Mouse (Mus musculus): ENCODE results near the gene Zfp952.
A peak's percentile ranks its signal among the peaks of the same experiment; 100 is the strongest.
"Not testable (repeated sequence)": the region's sequence is repeated elsewhere in the genome, so short reads cannot be mapped to it uniquely, and the experiment has no call there.

Zfp952 gene

DNA sequence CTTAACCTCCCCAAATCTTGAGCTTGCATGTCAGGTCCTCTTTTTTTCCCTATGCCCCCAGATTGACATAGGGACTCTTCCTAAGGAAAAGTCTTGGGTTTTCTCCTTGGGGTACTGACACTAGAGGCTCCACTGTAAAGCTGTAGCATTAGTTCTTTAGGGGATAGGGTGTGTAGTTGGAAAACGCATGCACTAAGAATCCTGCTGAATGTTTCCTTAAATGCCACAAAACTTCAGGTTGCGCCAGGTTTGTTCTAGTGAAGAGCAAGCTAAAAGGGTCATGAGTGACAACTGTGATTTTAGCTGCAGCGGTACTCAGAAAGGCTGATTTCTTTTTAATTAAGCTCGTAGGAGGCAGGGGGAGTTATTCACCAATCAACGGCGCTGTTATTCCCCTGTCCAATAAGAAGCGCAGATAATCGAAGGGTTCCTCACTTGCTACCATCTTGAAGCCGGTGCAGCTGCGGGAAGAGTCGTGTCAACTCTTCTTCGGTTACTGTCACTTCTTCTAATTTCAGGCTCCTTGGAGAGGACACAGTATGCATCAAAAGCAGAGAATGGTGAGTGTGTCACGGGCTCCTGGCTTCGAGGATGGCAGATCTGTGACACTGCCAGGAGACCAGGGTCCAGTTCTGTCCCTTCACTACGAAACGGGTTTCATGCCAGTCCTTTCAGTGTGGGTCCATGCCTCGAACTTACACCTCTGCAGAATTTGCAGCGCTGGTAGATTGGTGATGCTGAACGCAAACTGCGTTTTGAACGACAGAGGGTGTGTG is at the start of gene Zfp952:
Zfp952 (plus strand) TSS at position 431 of the 776 bp plus-strand sequence.
- DNase-seq, result peak; percentile 89

DNA sequence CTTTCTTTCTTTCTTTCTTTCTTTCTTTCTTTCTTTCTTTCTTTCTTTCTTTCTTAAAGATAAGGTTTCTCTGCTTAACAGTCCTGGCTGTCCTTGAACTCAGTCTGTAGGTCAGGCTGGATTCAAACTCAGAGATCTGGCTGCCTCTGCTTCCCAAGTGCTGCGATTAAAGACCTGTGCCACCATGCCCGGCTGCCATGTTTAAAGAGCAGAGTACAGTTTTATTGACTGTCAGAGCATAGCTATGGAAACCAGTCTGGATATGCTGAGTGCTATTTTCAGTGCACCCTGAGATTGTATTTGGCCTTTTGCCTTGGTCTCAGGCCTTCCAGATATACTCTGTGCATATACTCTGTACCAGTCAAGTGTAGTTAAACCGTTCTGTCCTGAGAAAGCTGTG is 49.3 kb upstream of the Zfp952 start:
- no peak for DNase-seq

DNA sequence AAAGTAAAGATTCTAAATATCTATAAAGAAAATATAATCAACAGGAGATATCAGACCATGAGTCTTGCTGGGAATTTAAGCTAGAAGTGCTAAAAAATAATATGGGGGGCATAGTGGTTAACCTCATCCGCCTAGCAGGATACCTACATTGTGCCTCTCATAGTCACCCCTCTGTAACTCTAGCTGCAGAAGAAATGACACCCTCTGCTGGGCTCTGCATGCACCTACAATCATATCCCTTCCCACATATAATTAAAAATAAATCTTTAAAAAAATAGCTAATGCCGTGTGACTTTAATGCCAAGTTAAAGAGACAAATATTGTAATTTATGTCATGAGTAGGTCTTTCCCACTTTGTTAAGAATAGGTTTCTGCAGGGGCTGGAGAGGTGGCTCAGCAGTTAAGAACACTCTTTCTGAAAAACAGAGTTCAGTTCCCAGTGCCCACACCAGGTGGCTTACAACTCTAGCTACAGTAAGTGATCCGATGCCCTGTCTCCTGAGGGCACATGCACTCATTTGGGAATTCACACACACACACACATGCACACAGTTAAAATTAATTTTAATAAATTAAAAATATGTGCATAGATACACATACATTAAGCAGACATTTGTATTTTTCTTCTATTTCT is 48.4 kb upstream of the Zfp952 start:
- DNase-seq, result no peak

DNA sequence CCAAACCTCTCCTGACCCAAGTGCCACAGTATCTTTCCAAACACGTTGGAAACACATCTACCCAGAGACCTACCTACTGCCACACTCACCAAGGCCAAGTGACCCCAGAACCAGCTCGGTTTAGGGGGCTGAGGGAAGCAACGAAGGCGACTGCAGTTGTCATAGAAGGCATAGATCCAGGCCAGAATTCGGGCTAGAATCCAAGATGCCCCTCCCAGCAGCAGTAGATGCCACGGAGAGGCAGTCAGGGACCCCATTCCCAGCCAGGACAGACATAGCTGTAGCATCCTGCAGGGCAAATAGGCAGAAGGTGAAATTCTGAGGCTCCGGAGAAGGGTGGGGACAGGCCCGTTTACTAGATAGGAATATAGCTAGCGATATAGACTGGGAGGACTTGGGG is 46.2 kb upstream of the Zfp952 start:
- DNase-seq, result no peak

DNA sequence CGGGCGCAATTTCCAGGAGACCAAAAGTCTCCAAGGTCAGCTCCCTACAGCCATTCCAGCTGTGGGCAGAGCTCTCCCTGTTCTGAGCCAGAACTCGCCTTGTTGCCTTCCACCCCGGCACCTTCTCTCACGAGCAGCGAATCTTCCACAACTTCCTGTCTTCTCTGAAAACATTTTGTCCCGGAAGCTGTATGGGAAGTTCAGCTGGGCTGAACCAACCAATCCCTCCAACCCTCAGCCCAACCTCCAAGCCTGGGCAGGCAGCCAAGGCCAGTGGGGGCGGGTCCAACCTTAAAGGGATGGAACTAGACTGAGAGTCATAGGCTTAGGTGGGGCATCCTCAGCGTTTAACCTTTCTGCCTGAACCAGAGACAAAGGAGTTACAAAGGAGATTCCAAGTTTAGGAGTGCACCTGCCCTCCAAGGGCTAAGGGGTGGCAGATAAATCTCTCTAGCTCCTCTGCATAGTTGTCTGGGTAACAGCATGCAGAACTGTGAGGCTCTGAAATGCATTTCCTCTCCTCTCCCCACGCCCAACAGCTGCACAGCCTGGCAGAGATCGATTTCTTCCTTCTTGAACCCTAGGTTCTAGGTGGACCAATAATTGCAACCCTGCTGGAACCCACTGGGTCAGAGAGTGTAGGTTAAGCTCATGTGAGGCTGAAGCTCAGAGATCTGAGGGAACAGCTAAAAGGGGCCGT is 45.6 kb upstream of the Zfp952 start, which contains the start of gene Cyp4f13:
Cyp4f13 (minus strand) TSS at position 188 of the 700 bp plus-strand sequence.
- peak; percentile 99 for DNase-seq

DNA sequence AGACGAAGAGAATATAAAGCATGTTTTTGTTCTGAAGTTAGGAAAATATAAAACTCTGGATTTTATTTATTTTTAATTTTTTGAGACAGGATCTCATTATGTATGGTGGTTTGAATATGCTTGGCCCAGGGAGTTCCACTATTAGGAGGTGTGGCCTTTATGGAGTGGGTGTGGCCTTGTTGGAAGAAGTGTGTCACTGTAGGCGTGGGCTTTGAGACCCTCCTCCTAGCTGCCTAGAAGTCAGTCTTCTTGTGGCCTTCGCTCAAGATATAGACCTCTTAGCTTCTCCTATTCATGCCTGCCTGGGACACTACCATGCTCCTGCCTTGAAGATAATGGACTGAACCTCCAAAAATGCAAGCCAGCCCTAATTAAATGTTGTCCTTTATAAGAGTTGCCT is 42.8 kb upstream of the Zfp952 start:
- DNase-seq, result no peak

DNA sequence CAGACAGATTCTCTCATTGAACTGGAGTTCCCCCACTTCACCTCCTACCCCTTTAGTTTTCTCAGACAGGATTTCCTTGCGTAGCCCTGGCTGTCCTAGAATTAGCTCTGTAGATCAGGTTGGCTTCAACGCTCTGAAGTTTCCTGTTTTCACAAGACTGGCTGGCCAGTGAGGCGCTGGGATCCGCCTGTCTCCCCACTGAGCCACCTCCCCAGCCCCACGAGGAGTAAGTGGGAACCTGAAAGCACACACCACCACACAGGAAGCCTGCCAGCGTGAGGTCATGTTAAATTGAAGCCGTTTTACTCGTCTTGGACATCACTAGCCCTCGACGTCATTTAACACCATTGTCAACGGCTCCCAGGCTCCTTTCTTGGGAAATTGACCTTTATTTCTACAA is 41.9 kb upstream of the Zfp952 start:
- no peak for DNase-seq

DNA sequence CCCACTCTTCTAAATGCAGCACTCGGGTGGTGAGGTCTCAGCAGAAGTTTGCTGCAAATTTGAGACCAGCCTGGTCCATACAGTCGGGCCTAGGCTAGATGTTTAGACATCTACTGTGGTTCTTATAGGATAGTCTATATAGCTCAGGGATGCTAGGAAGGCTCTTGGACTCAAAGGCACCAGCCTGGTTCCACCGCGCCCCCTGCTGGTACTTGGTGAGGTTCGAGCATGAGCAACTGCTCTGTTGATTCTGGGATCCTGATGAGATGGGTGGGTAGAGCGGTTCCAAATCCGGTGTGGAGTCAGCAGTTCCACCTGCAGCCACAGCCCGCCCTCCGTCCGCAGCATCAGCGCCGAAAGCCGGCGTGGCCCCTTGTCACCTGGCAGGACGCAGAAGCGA is 41.5 kb upstream of the Zfp952 start:
- peak; percentile 93 for DNase-seq

DNA sequence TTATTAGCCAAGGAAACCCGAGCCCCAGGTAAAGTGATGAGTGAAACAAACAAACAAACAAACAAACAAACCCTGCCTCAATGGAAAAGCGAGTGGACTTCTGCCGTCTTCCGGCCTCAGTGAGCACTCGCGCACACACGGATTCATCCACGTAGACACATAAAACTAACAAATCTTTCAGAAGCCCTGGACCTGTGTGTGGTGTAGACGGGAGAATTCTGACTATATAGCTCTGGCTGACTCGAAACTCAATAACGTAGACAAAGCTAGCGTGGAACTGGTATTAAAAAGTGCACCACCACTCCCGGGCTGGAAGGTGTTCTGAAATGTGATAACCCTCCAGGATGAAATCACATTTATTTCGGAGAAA is 27.7 kb upstream of the Zfp952 start:
- DNase-seq, result peak; percentile 30

DNA sequence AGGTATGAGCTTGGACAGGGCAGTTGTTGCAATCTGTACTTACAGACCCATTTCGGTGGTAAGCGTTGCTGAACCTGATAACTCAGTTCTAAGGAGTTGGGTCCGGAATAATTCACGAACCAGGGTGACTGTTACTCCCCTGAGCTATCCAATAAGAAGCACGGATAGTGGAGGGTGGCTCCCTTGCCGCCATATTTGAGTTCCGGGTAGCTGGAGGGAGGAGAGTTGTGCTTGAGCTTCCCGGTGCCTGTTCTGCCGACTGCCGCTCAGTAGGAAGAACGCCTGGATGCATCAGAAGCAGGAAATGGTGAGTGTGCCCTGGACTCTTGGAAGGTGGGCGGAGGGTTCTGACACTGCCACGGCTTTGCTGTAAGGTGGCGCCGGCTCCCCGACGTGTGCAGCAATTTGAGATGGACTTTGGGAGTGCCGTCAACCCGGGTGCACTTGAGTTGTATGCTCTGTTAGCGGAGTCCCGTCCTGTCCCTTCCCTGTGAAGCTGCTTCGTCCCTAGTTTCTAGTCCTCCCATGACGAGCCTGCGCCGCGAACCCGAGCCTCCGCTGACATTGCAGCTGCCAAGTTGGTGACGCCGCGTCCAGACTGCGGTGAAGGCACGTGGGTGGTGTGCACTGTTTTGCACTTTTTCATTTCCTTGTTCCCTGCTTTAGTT is 27.2 kb upstream of the Zfp952 start, which contains the start of gene Zfp472:
Zfp472 (plus strand) TSS at position 192 of the 668 bp plus-strand sequence.
- peak; percentile 91 for DNase-seq

DNA sequence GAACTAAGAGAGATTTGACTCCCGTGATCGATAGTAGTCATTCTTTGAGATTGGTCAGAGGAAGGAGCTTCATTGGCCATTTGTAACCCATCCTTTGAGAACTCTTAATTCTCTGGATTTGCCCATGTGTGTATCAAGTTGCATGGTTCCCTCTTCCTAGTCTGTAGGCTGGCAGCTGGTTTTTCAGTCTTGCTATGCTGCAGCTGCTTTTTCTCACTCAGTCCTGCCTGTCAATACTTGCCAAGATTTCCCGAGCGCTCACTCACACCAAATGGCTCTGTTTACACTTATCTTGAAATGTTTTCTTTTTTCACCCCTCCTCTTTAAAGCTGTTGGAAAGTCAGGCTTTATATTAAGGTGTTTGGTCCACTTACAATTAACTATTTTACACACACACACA is 11.6 kb upstream of the Zfp952 start:
- DNase-seq, result no peak

DNA sequence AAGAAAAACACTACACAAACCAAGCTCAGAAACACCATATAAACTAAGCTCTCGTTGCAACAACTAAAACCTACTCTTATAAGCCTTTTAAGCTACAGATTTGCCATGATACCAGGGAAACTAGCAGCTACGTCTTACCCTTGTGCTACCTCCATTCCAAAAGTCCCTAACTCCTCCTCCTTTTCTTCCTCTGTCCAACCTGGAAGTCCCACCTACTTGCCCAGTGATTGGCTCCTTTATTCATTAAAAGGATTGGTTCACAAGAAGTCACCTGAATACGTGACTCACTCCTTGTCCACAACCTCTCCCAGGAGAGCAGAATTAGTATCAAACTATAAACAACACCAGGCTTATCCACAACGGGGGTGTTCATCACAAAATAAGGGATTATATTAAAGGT is 6.6 kb upstream of the Zfp952 start:
- no peak for DNase-seq

DNA sequence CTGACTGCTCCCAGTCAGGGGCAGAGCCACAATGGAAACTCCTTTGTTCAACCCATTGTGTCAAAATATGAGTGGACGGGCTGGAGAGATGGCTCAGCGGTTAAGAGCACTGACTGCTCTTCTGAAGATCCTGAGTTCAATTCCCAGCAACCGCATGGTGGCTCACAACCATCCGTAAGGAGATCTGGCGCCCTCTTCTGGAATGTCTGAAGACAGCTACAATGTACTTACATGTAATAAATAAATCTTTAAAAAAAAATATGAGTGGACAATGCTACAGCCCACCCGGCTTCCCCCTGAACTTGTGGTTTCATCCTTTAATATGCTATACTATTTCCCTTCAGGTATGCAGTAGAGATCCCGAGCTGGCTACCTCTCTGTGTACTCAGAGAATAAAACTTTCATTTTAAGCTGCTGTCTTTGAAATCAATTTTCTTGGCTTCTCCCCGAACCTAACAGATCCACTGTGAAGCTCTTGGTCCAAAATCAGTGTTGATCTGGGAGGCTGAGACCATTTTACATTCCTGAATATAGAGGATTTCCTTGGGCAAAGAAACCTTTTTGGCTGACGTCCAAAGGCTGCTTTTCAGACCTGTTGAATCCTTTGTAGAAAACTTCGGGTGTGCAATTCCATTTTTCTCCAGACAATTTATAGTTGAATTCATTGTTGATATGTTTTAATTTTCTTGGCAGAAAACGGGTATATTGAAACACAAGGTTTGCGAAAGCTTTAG is 797 bp upstream of the Zfp952 start:
- peak; percentile 22 for DNase-seq

DNA sequence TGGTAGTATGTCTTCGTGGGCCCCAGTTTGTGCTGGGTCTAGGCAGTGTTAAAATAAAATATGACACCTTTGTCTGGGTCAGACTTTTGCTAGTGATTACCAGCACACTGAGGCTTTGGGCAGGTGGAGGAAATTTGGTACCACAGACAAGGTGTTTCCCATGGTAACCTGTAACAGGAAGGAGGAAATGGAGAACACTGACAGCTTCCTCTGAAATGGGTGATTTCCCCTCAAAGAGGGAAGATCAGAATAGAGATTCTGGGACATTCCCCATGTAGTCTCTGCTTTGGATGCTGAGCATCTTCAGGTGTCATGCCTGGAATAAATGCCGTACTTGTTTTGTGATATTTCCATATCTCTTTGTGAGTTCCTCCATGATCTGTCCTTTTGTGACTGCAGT is 5.6 kb downstream of the Zfp952 start:
- no peak for DNase-seq

DNA sequence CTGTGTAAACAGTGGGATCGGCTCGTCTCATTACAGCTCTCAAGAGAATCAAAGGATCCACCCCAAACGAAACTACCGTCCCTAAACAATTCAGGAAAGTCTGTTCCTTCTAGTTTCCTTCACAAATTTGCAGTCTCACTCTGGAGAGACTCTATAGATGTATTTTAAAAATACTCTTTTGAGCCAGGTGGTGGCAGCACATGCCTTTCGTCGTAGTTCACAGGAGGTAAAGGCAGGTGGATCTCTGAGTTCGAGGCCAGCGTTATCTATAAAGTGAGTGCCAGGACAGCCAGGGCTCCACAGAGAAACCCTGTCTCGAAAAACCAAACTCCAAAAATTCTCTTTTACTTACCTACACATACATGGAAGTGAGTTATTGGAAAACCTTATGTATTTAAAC is 15.4 kb downstream of the Zfp952 start:
- no peak for DNase-seq

DNA sequence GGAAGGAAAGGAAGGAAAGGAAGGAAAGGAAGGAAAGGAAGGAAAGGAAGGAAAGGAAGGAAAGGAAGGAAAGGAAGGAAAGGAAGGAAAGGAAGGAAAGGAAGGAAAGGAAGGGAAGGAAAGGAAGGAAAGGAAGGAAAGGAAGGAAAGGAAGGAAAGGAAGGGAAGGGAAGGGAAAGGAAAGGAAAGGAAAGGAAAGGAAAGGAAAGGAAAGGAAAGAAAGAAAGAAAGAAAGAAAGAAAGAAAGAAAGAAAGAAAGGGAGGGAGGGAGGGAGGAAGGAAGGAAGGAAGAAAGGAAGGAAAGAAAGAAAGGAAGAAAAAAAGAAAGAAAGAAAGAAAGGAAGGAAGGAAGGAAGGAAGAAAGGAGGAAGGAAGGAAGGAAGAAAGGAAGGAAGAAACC is 27.5 kb downstream of the Zfp952 start:
- DNase-seq, result not testable (repeated sequence)

DNA sequence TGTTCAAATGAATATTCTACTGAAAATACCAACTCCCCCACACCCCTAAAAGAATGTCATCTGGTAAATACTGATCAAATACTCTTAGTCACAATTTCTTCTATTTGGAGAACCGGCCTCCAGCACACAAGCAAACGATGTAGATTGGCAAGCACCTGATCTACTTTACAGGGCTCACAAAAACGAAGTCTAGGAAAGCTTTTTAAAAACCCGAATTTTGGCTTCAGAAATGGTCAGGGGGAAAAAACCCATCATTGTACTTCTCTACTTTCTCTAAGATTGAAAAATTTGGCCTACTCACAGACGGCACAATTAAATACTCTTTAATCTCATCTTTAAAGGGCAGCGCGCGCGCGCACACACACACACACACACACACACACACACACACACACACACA is 39.4 kb downstream of the Zfp952 start:
- no peak for DNase-seq

DNA sequence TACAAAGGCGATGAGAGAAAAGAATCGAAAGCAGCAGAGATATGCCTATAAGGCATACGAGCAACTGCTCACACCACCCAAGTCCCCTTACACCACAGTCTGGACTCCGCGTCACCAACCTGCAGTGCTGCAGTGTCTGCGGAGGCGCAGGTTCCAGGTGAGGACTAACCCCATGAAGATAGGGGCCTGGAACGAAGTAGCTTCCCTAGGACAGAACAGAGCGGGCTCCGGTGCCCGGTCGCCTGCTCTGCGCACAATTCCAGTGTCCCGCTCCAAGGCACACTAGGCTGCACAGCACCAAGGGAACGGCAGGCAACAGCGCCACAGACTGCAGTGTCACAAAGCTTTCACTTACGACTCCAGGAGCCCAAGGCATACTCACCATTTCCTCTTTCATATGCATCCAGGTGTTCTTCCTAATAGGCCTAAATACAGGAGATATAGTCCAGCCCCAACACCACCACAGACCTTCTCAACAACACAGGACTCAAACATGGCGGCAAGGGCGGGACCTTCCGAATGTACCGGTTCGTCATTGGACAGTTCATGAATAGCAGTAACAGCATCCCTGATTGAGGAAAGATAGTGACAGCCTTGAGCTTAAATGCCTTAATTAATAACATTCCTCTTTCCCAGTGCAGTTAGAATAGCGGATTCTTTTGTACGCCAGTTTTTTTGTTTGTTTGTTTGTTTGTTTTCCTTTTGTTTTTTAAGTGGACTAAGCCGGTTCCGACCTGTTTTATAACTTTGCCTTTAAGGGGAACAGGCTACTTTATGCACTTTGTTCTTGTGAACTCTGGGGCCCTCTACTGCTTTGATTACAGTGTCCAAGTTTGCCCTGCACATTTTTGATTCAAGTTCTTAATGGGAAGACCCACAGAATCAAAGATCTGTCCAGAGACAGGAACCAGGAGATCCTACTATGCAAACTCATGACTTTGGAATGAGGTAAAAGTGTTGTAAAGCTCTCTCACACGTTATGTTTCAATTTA is 40.3 kb downstream of the Zfp952 start, which contains the start of gene Zfp763:
Zfp763 (minus strand) TSS at position 503 of the 992 bp plus-strand sequence.
- peak; percentile 86 for DNase-seq

All from kidney, postnatal 10 days (tissue).